Mouse (Mus musculus): ENCODE measurements around the gene Arfip2. TPM values are rescaled to one million over a fixed set of nuclear protein-coding genes. Genes with fewer than 3 reads are reported as not detected.
A peak's percentile ranks its signal among the peaks of the same experiment; 100 is the strongest.

The Arfip2 gene
- polyA plus RNA-seq, 1 experiment from 2014 or later, result 85.6 TPM

DNA sequence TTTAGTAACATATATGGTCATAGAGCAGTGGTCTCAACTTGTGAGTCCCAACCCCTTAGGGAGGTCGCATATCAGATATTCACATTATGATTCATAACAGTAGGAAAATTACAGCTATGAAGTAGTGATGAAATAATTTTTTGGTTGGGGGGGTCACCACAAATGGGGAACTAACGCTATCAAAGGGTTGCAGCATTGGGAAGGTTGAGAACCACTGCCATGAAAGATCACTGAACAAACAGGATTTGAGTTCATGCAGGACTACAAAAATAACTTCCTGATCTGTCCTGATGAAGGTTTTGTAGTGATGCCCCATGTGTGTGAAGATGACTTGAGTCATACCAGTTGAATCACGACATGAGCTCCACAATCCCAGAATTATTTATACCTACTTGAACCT lies 31.7 kb downstream of the Arfip2 start:
- Histone ChIP-seq H3K4me1 (no peaks in the 10 kb centered on the region), H3K4me2 (replicated peaks) (no peak overlapping the region), H3K27me3 (no peaks in the 10 kb centered on the region), H3K36me3 (peaks cover 38% of the 10 kb centered on the region), H3K27ac (replicated peaks) (no peak overlapping the region), H3K4me3 (no peak overlapping the region), H3K9ac (replicated peaks) (no peak overlapping the region), H3K9me3 (no peaks in the 10 kb centered on the region)
- no peak for ATAC-seq (replicated peaks)
- WGBS, result 86% methylated on average over 3 of the region's 3 CpGs

GRCm38 (mm10) chr7:105602860-105603623 lies 37.2 kb downstream of the Arfip2 start:
- Histone ChIP-seq H3K36me3 (no peaks in the 10 kb centered on the region), H3K4me2 (replicated peaks) (no peak overlapping the region), H3K4me1 (no peaks in the 10 kb centered on the region), H3K4me3 (no peak overlapping the region), H3K9ac (replicated peaks) (no peak overlapping the region), H3K9me3 (no peaks in the 10 kb centered on the region), H3K27me3 (no peaks in the 10 kb centered on the region), H3K27ac (replicated peaks) (no peak overlapping the region)
- ATAC-seq (replicated peaks), result 0 out of 2 replicates have a peak, but pooled peaks have one; percentile 41
- WGBS, result 35% methylated on average over 9 of the region's 9 CpGs

- H3K4me2 ChIP-seq (replicated peaks), result no peak overlapping the region
- H3K4me3 ChIP-seq, result no peak overlapping the region
- H3K9ac ChIP-seq (replicated peaks), result no peak overlapping the region
- H3K27me3 ChIP-seq, result no peaks in the 10 kb centered on the region
- H3K27ac ChIP-seq (replicated peaks), result no peak overlapping the region
- ATAC-seq (replicated peaks), result no peak
- no peaks in the 10 kb centered on the region for H3K4me1 ChIP-seq
- WGBS, result 28% methylated on average over 7 of the region's 7 CpGs
- no peaks in the 10 kb centered on the region for H3K36me3 ChIP-seq
- H3K9me3 ChIP-seq, result no peaks in the 10 kb centered on the region
Measured at GRCm38 (mm10) chr7:105590097-105590496, 50.1 kb downstream of the Arfip2 start.

DNA sequence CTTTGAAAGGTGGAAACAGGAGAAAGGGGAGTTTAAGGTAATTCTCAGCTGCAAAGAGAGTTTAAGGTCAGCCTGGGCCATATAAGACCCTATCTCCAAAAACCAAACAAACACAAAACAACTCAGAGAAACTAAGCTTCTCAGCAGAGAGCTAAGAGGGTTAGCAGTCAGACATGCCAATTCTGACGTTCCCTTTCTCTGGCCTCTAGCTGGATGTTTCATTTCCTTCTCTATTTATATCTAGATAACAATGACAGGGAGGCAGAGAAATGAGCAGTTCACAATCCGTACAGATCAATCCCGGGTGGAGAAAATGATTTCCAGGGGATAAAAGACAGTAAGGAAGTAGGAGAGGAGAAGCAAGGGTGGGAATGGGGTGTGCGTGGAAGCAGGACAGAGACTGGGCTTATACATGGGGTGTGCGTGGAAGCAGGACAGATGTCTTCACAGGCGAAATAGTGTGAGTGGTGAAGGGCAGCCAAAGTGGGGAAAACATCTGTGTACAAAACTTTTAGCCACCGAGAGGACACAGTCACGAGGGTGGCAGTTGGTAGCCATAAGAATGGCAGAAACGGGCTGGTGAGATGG lies 51.8 kb downstream of the Arfip2 start:
- Histone ChIP-seq H3K27ac (replicated peaks) (no peak overlapping the region), H3K27me3 (no peaks in the 10 kb centered on the region), H3K9me3 (no peaks in the 10 kb centered on the region), H3K4me3 (no peak overlapping the region), H3K4me2 (replicated peaks) (no peak overlapping the region), H3K36me3 (no peaks in the 10 kb centered on the region), H3K9ac (replicated peaks) (no peak overlapping the region), H3K4me1 (no peaks in the 10 kb centered on the region)
- 66% methylated on average over 9 of the region's 9 CpGs for WGBS
- no peak for ATAC-seq (replicated peaks)

Other genes starting within 250 kb of the Arfip2 start
- gene Fam160a2, start 240.4 kb downstream of the Arfip2 start, polyA plus RNA-seq (2015; fragmentation: Nextera tagmentation; extraction: Ambion mirVana), result 50.2 and 50.6 TPM in 2 replicates
- 0.09 and 0.11 TPM in 2 replicates for gene Cnga4, start 235.8 kb downstream of the Arfip2 start, polyA plus RNA-seq (2015; fragmentation: Nextera tagmentation; extraction: Ambion mirVana)
- gene Cckbr, start 214.7 kb downstream of the Arfip2 start, polyA plus RNA-seq (2015; fragmentation: Nextera tagmentation; extraction: Ambion mirVana), result 1.5 TPM in 2 replicates
- 24.2 and 25.5 TPM in 2 replicates for gene Cavin3, start 158.1 kb downstream of the Arfip2 start, polyA plus RNA-seq (2015; fragmentation: Nextera tagmentation; extraction: Ambion mirVana)
- 65.5 and 69.8 TPM in 2 replicates for gene Smpd1, start 86.1 kb downstream of the Arfip2 start, polyA plus RNA-seq (2015; fragmentation: Nextera tagmentation; extraction: Ambion mirVana)
- gene Apbb1, start 58.8 kb downstream of the Arfip2 start, polyA plus RNA-seq (2015; fragmentation: Nextera tagmentation; extraction: Ambion mirVana), result 249 and 255 TPM in 2 replicates
- 0.11 and 0.24 TPM in 2 replicates for gene Hpx, start 40.3 kb downstream of the Arfip2 start, polyA plus RNA-seq (2015; fragmentation: Nextera tagmentation; extraction: Ambion mirVana)
- 69.4 and 72.3 TPM in 2 replicates for gene Trim3, start 6.8 kb downstream of the Arfip2 start, polyA plus RNA-seq (2015; fragmentation: Nextera tagmentation; extraction: Ambion mirVana)
- 135 and 139 TPM in 2 replicates for gene Timm10b, start 360 bp downstream of the Arfip2 start, polyA plus RNA-seq (2015; fragmentation: Nextera tagmentation; extraction: Ambion mirVana)
- 6.9 and 14.7 TPM in 2 replicates for gene Gm45799, start 136 bp upstream of the Arfip2 start, polyA plus RNA-seq (2015; fragmentation: Nextera tagmentation; extraction: Ambion mirVana)
- 0.42 and 0.86 TPM in 2 replicates for gene Dnhd1, start 10.4 kb upstream of the Arfip2 start, polyA plus RNA-seq (2015; fragmentation: Nextera tagmentation; extraction: Ambion mirVana)
- gene Ilk, start 96.2 kb upstream of the Arfip2 start, polyA plus RNA-seq (2015; fragmentation: Nextera tagmentation; extraction: Ambion mirVana), result 197 and 205 TPM in 2 replicates
- gene Rrp8, start 97.0 kb upstream of the Arfip2 start, polyA plus RNA-seq (2015; fragmentation: Nextera tagmentation; extraction: Ambion mirVana), result 24.4 and 25.8 TPM in 2 replicates
- 106 and 114 TPM in 2 replicates for gene Taf10, start 103.9 kb upstream of the Arfip2 start, polyA plus RNA-seq (2015; fragmentation: Nextera tagmentation; extraction: Ambion mirVana)
- gene Tpp1, start 111.8 kb upstream of the Arfip2 start, polyA plus RNA-seq (2015; fragmentation: Nextera tagmentation; extraction: Ambion mirVana), result 33.9 and 35.1 TPM in 2 replicates
- 20.3 and 22.0 TPM in 2 replicates for gene Dchs1, start 147.2 kb upstream of the Arfip2 start, polyA plus RNA-seq (2015; fragmentation: Nextera tagmentation; extraction: Ambion mirVana)
- 191 and 194 TPM in 2 replicates for gene Mrpl17, start 170.7 kb upstream of the Arfip2 start, polyA plus RNA-seq (2015; fragmentation: Nextera tagmentation; extraction: Ambion mirVana)